Mouse (Mus musculus) cerebellum, postnatal 4 days (tissue): ENCODE data around the gene Lgsn.

Experiments used
- DNase-seq, 2 experiments: peaks; one replicate each; pipeline ENCODE4 v3.0.0; 2022; ENCODE audit warnings: low spot score in 2 of 2, mixed read lengths in 1 of 2

The Lgsn gene

GRCm38 (mm10) chr1:31176101-31176500 is at the start of gene Lgsn:
TSS of gene Lgsn (plus strand) at chr1:31176401.
- DNase-seq = no peak

DNA sequence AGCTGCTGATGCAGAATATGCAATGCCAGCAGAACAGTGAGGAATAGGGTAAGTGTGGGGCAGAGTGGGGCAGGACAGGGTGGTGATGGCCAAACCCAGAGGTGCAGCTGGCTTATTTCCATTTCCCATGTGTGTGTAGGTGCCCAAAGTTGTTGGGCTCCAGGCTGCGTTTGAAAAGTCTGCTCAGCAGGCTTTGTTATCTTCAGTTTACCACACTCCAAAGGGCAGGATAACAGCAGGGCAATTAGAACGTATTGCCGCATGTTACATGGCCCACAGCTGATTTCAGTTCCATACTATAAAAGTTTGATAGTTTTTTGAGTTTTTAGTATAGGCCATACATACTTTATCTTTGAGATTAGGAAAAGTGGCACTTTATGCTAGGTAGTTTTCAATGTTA is 37.8 kb upstream of the Lgsn start:
- DNase-seq = no peak

GRCm38 (mm10) chr1:31142288-31143094 is 33.7 kb upstream of the Lgsn start:
- DNase-seq = no peak

DNA sequence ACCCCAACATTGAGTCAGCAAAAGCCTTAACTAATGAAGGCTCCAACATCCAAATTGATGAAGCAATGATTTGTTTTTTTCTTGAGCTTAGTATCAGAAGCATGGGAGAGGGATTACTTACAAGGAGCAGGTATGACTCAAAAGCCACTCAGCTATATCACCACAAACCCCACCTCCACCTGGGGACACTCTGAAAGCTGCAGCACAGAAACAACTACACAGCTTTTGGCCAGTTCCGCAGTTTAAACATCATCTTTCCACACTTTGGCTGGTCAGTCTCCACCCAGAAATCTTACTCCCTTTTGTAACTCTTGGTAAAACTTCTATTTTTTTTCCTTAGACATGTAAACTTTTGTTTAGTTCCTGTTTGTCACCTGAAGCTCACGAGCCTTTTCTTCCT is 32.6 kb upstream of the Lgsn start:
- no peak for DNase-seq

DNA sequence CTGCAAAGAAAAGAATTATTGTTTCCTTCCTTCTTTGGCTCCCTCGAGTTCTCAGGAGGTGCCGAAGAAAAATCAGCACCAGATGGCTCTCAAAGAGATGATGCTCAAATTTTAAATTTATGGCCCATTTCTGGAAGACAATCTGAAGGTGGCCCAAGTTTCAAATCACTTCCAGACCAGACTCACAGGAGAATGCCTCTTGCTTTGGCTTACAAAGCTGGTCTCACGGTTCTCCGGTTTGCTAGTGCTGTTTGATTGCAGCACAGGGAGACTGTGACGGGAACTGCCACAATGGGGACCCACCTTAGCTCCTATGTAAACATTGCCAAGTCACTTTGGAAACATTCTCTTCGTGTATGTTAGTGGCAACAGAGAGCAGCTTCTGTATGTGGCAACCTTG is 26.5 kb upstream of the Lgsn start:
- DNase-seq = no peak

DNA sequence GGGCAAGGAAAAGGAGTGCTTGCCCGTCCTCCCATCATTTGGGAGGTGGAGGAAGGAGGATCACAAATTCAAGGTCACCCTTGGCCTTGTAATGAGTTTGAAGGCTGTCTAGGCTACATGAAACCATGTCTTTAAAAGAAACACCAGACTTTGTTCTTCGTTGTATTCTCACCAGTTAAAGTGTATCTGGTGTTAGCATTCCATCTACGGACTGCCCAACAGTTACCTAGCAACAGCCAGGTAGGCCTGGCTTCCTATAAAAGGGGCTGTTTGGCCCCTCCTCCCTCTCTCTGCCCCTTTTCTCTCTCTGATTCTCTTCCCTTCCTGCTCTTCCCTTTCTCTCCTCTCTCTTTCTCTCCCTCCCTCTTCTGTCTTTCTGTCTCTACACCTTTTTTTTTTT is 25.7 kb upstream of the Lgsn start:
- no peak for DNase-seq

DNA sequence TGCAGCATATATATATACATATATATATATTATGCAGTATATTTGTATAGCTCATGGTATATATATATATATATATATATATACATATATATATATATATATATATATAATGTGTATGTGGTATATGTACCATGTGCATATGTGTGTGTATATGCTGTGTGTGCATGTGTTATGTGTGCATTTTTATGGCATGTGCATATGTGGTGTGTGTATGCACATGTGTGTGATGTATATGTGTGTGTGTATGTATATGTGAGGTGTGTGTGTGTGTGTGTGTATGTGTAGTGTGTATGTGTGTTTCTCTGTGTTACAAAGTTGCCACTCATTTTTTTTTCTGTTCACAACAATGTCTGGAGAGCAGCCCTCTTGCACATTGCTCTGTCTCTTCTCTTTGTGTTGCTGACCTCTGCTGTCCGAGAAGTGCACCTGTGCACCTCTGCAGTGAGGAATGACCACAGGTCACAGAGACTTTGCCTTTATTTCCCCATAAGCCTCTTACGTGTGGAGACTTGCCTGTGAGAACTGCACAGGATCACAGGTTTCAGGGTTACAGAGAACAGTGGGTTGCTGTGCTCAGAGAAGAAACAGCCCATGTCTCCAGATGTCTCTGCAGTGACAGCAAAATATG is 23.3 kb upstream of the Lgsn start:
- DNase-seq = no peak

DNA sequence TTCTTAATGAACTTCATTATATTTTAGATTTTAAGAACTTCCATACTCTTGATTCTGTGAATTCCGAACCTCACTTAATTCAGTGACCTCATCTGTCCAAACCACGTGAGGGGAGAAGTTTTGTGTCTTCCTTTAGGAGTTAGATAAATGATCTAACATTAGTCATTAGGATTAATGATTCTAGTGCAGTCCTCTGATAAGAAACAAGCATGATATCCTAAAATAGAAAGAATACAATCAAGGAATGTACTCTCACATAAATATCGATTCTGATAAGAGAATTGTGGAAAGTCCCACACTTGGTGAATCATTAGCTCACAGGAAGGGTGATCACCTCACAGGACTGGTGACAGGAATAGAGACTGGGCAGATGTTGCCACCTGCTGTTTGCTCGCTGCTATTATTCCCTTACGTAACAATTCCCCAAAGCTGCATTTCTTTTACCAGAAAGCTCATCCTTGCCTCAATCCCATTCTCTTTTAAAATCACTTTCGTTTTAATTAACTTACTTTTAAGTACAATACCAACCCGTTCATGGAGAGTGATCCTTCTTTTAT is 22.3 kb upstream of the Lgsn start:
- DNase-seq = peak in 1 of 2 experiments; percentile 36

GRCm38 (mm10) chr1:31156185-31156584 is 20.0 kb upstream of the Lgsn start:
- DNase-seq = no peak

DNA sequence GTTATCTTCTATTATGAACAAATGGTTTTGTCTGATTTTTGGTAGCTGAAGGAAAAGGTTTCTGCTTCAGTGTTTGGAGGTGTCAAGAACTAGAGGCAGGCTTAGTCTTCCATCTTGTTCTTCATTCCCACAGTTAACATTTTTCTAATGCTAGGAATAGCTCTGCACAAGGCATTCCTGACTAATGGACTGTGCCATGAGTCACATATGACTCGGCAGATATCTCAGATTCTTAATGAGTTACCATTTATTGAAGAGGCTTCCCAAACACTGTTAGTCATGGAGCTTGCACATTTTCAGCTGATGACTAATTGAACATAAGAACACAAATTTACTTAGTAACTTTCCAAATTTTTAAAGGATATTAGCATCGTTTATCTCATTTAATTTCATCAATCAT is 19.3 kb upstream of the Lgsn start:
- DNase-seq = no peak

GRCm38 (mm10) chr1:31164527-31165189 is 11.5 kb upstream of the Lgsn start:
- no peak for DNase-seq

GRCm38 (mm10) chr1:31165326-31166121 is 10.7 kb upstream of the Lgsn start:
- no peak for DNase-seq

DNA sequence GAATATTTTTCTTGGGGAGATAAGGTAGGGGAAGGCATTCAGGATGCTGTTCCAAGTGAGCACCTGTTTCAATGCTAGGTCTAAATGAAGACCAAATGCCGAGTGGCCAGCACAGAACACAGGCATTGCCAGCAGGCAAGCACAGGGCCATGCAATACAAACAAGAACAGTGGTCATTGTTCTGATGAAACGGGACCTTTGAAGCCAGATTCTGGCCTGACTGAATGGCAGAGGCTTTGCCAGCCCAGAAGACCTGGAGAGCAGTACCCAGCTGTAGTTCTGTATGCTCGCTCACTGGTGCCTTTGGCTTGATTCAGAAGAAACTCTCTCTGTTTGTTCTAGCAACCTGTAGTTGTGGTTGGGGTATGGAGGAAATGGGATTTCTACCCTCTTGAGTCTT is 800 bp upstream of the Lgsn start:
- no peak for DNase-seq

DNA sequence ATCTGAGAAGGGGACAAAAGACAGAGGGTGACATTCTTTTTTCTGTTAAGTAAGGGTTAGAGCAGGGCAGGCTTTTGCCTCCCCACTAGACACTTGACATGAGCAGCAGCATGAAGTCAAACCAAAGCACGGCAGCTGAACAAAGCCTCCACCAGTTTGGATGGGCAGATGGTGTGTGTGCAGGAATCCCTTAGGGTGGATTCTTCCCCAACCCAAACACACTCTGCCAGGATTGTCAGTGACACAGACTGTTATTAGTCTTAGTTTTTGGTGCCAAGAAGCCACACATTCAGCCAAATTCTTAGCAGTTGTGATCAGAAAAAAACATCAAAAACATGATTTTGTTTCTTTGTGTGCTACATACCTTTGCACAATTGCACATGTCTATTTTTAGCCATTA is 2.1 kb downstream of the Lgsn start:
- peak in 1 of 2 experiments; percentile 6 for DNase-seq

DNA sequence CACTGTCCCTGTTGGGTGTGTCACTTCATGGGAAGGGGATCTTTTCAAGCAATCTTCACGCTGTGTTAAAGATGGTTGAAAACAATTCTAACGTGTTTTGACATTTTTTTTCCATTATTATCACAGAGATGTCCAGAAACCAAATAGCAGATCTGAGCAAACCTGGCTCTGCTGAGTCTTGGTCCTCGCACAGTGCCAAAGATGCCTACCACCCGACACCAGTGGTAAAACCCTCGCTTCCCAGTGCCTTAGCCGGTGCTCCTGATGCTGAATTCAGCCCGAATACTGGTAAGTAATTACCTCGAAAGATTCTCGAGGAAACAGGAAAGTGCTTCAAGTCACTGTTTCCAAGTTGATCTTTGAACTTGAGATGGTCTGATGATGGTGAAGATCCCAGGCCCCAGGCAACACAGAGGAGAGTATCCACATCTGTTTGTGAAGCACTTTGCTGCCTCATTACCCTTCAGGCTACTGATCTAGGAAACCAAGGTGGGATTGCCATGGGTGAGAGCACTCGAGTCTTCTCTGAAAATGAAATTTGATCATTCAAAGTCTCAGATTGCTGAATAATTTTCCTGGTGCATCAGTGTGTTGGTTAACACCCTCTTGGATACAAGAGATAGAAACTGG is 14.2 kb downstream of the Lgsn start:
- no peak for DNase-seq

GRCm38 (mm10) chr1:31195633-31196032 is 19.4 kb downstream of the Lgsn start:
- no peak for DNase-seq

DNA sequence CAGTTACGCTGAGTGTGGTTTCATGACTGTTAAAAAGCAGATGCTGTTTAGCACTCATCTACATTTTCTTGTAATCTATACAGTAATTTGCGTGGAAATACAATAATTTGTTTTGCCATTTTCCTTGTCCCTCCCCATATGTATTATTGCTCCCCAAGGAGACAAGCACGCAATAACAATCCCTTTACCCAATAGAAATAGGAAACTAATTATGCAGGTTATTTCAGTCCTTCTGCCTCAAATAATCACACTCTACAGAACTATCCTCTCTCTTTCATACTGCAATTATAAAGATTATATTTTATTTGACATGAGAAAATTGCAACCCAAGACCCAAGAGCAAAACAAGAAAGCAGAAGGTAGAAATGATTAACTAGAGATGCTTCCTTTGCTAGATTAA is 20.8 kb downstream of the Lgsn start:
- no peak for DNase-seq

DNA sequence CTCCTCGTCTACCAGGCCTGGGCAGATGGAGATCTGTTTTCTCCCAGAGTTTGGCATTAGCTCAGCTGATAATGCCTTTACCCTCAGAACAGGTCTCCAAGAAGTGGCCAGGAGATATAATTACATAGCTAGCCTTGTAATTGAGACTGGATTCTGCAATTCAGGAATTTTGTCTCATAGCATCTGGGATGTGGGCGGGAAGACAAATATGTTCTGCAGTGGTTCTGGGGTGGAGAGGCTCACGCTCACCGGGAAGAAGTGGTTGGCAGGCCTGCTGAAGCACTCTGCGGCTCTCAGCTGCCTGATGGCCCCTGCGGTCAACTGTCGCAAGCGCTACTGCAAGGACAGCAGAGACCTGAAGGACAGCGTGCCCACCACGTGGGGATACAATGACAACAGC is 27.6 kb downstream of the Lgsn start:
- DNase-seq = no peak

DNA sequence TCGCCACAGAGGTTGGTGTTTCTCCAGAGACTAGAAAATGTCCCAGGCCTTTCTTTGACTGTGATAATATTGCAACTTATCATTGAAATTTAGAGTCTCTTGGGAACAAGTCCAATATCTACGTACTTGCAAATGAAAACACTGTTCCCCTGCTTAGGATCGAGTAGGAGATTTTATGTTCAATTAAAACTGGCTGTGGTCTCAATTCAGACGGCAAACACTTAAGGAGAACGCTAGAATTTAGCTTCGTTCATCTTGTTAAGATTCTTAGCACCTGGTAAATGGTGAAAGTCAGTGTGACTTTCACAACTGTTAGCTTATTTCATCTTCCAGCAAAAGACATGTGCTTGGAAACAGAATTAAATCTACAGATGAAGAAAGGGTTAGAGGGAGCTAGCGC is 29.1 kb downstream of the Lgsn start:
- DNase-seq = no peak

- DNase-seq = no peak
Observed at GRCm38 (mm10) chr1:31205770-31206169, 29.6 kb downstream of the Lgsn start.

DNA sequence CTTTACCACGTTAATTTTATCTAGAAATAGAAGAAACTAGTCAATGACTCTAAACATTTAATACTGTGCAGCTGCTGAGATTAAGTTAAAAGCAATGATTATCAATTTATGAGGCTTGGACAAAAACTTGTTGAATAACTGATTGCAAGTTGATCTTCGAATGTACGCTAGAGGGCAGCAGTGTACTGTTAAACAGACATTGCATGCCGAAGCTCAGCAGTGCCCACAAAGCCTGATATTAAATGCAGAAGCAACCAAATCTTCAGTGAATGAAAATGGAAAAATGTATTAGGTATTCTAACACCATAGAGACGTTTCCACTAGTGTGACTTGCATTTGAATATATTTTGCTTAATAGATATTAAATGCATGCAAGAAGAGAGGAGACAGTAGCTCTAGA is 33.9 kb downstream of the Lgsn start:
- peak in 1 of 2 experiments; percentile 54 for DNase-seq
